Mouse (Mus musculus): ENCODE measurements around the gene Haus6.

- TF ChIP-seq CTCF (IDR thresholded peaks at IDR 0.05; ENCODE audit: low read depth, low read length) (no peak), POLR2A (IDR thresholded peaks at IDR 0.05; ENCODE audit: insufficient read depth, low read length) (no peak)
Observed at GRCm38 (mm10) chr4:86541573-86541972, 70.3 kb downstream of the Haus6 start.

Measured in ES-Bruce4 (cell line).